Mouse (Mus musculus) cortical plate, adult 2 months (tissue): Measurements from ENCODE around the gene Ppef2. TPM values are rescaled to one million over a fixed set of nuclear protein-coding genes. Genes with fewer than 3 reads are reported as not detected.
A peak's percentile ranks its signal among the peaks of the same experiment; 100 is the strongest.

Source experiments
- H3K27ac ChIP-seq: fragments of 200-500 bp; 2 replicates; pipeline ENCODE4 v1.5.1; 2012; ENCODE audit warnings: low read length, control low read depth, inconsistent platforms; ENCODE audit not compliant: insufficient read depth
- H3K4me1 ChIP-seq: fragments of 200-500 bp; 2 replicates; pipeline ENCODE4 v1.6.1; 2011; ENCODE audit warnings: low read length; ENCODE audit not compliant: control insufficient read depth, insufficient read depth
- H3K4me3 ChIP-seq: fragments of 200-500 bp; 2 replicates; pipeline ENCODE4 v1.5.1; 2011; ENCODE audit warnings: mild to moderate bottlenecking, low read length, control low read depth; ENCODE audit not compliant: insufficient read depth
- CTCF ChIP-seq: fragments of 200-500 bp; IDR thresholded peaks from 2 replicates; pipeline ENCODE4 v1.5.1; 2011; ENCODE audit warnings: mild to moderate bottlenecking, control low read depth, low read length; ENCODE audit not compliant: insufficient read depth; ENCODE audit errors: extremely low read depth
- POLR2A ChIP-seq: fragments of 200-500 bp; IDR thresholded peaks from 2 replicates; pipeline ENCODE4 v1.6.1; 2011; ENCODE audit warnings: mild to moderate bottlenecking, low read length, control low read depth; ENCODE audit not compliant: insufficient read depth; ENCODE audit errors: extremely low read depth
- polyA plus RNA-seq: library from polyadenylated mRNA; depleted of rRNA; stranded (reverse); fragments of >200 nt; gene quantifications from 2 replicates; pipeline ENCODE4 v1.2.3, GENCODE M21; 2012

The Ppef2 gene
- polyA plus RNA-seq, 1 experiment = 2.4 TPM

DNA sequence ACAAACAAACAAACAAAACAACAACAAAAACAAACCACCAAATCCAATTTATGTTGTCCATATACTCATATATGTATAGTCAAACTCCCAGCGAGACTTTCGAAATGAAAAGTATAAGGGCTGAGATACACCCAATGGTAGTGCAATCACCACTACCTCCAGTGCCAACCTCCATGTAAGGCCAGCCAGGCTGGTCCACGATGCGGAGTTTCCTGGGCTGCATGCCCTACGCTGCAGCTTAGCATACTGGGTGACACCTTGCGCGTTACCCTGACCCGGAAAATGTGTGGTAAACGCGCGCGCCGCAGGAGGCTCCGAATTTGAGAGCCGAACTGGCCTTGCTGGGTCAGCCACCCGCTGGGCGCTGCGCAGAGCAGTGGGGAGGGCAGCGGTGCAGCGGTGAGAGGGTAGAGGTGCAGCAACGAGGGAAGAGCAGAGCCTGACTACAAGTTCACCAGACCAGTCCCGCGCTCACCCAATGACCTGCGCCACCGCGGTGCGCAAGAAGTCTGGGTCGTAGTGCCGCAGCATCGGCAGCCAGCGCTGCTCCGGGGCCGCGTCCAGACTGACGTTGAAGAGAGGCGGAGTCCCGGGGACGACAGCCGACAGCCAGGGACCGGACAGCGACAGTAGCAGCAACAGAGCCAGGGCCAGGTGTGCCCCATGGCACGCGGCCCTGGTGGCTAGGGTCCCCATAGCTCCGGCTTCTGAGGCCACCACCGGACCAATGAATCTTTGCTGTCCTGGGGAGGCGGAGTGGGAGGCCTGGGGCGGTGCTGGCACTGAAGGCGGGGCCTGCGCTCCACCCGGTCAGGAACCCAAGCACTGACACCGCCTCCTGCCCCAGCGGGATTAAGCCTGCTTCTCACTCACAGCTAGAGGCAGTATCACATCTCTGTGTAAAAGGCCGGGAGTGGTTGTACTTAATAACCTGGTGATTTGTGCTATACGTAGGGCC, 21.6 kb upstream of the Ppef2 start, which contains the start of gene Naaa:
Naaa (minus strand) TSS at position 734 of the 958 bp plus-strand sequence.
- Histone ChIP-seq H3K4me1 (no peaks in the 10 kb centered on the region; the same call in 1 of the 2 replicates), H3K27ac (peak within 1 kb of the TSS; percentile 53; the same call in 1 of the 2 replicates), H3K4me3 (peak within 1 kb of the TSS; percentile 77)
- TF ChIP-seq POLR2A (peak; percentile 42; the same call in 1 of the 2 replicates), CTCF (0 out of 2 replicates have a peak, but pooled peaks have one; percentile 5)

GRCm38 (mm10) chr5:92270496-92270895, 14.4 kb upstream of the Ppef2 start:
- Histone ChIP-seq H3K4me3 (no peak overlapping the region), H3K4me1 (no peaks in the 10 kb centered on the region), H3K27ac (no peak overlapping the region)
- TF ChIP-seq POLR2A = no peak
- TF ChIP-seq CTCF = no peak

- Histone ChIP-seq H3K27ac (no peak overlapping the region), H3K4me1 (0 out of 2 replicates have a peak, but pooled peaks cover 3% of the 10 kb centered on the region), H3K4me3 (no peak overlapping the region)
- no peak for TF ChIP-seq POLR2A
- TF ChIP-seq CTCF = no peak
Observed at GRCm38 (mm10) chr5:92263761-92264359, 7.8 kb upstream of the Ppef2 start.

- H3K4me3 ChIP-seq = no peak overlapping the region
- TF ChIP-seq CTCF (no peak), POLR2A (no peak)
- H3K4me1 ChIP-seq = 0 out of 2 replicates have a peak, but pooled peaks cover 3% of the 10 kb centered on the region
- no peak overlapping the region for H3K27ac ChIP-seq
Observed at GRCm38 (mm10) chr5:92262646-92263045, 6.6 kb upstream of the Ppef2 start.

GRCm38 (mm10) chr5:92254476-92254875, 1.6 kb downstream of the Ppef2 start:
- H3K4me1 ChIP-seq = no peaks in the 10 kb centered on the region
- no peak for TF ChIP-seq CTCF
- no peak for TF ChIP-seq POLR2A
- no peak overlapping the region for H3K27ac ChIP-seq
- H3K4me3 ChIP-seq = no peak overlapping the region

GRCm38 (mm10) chr5:92252797-92253343, 3.2 kb downstream of the Ppef2 start:
- no peak overlapping the region for H3K4me3 ChIP-seq
- H3K27ac ChIP-seq = no peak overlapping the region
- TF ChIP-seq POLR2A (no peak), CTCF (peak; percentile 48)
- H3K4me1 ChIP-seq = no peaks in the 10 kb centered on the region

- Histone ChIP-seq H3K27ac (no peak overlapping the region), H3K4me3 (no peak overlapping the region), H3K4me1 (no peaks in the 10 kb centered on the region)
- TF ChIP-seq CTCF (no peak), POLR2A (no peak)
Observed at GRCm38 (mm10) chr5:92252031-92252430, 4.0 kb downstream of the Ppef2 start.

GRCm38 (mm10) chr5:92248614-92249013, 7.5 kb downstream of the Ppef2 start:
- H3K4me3 ChIP-seq = no peak overlapping the region
- no peak overlapping the region for H3K27ac ChIP-seq
- H3K4me1 ChIP-seq = no peaks in the 10 kb centered on the region
- TF ChIP-seq CTCF (no peak), POLR2A (no peak)

DNA sequence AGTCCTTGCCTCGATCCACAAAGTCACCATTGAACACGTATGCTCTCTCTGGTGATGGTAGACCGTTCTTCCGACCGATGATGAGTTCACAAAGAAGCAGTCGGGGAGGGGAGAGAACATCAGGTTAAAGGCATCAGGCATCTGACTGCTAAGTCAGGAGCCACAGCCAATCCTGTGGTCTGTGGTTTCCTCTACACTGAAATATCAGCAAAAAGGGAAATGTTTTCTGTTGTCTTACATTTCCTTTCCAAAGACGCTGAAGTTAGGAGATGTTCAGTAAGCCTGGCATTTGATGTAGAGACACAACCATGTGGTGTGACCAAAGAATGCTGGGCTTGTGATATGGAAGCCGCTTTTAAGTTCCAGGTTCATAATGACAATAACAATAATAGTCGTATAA, 10.6 kb downstream of the Ppef2 start:
- TF ChIP-seq POLR2A = no peak
- TF ChIP-seq CTCF = no peak
- Histone ChIP-seq H3K27ac (no peak overlapping the region), H3K4me3 (no peak overlapping the region), H3K4me1 (no peaks in the 10 kb centered on the region)
